Mouse (Mus musculus) ES-Bruce4 (cell line): ENCODE measurements around the gene Tmigd1.

ENCODE experiments used
- CTCF ChIP-seq: IDR thresholded peaks from one replicate; pipeline ENCODE4 v1.8.1; 2011; ENCODE audit warnings: low read depth, low read length
- POLR2A ChIP-seq: IDR thresholded peaks from one replicate; pipeline ENCODE4 v1.8.1; 2011; ENCODE audit warnings: low read length; ENCODE audit not compliant: insufficient read depth

GRCm38 (mm10) chr11:76857111-76857510, 44.8 kb upstream of the Tmigd1 start:
- TF ChIP-seq CTCF (no peak), POLR2A (no peak)
